Mouse (Mus musculus): Measurements from ENCODE around the gene Nova2. TPM values are rescaled to one million over a fixed set of nuclear protein-coding genes. Genes with fewer than 3 reads are reported as not detected.

Gene Nova2
- not detected for polyA plus RNA-seq (2017; shearing (Covaris generic))

DNA sequence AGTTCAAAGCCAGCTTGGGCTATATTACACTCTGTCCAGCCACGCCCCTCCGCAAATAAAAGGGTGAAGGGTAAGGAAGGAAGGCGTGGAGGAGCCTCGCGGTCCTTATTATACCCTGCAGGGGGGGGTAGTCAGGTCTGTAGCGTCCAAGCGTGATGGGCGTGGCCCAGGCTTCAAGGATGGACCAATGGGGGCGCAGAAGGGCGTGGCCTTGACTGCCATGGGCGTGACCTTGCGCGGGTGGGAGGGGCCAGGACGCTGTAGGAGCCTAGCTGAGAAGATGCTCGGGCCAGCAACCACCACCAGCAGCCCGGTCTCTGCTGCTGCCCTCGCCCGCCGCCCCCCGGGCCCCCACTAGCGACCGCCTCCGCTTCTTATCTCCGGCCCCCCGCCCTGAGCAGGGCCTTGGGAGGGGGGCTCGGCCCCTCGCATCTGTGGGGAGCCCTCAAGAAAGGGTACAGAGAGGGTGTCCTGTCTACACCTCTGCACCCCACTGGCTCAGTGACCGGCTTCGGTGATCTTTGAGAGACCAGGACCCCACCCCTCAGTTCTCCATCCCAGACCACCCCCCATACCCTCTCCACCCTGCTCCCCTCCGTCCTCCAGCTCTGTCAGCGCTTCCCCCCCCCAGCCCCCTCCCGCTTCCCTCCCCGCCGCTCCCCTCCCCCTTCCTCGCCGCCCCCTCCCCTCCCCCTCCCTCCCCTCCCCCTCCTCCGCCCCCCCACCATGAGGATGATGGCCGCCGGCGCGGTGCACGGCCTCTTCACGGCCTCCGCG is at the start of gene Nova2:
Nova2 (plus strand) TSS at position 727 of the 777 bp plus-strand sequence.

DNA sequence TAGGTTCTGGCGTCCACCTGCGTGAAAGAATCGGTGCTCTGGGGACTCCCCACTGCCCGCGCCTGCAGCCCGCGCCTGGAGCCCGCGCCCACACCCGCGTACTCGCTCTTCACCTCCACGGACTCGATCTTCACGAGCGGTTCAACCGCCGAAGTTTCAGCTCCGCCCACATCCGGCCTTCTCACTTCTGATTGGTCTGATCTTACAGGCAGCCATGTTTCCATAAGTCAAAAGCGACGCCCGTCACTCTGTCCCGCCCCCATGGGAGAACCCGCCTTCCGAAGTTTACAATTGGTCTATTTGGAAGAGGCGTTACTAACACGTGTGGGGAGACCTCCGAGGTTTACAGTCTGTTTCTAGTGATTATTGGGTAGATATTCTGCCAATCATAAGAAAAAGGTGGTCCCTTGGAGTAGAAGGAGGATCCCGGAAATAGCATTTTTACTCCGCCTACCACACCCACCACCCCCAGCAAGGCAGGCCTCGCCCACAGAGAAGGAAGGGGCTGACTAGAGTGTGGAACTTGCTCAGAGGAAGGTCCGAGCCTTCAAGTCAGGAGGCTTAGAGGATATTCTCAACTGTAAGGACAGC is 15.4 kb upstream of the Nova2 start, which contains the start of gene Ccdc61:
Ccdc61 (minus strand) TSS at position 175 of the 591 bp plus-strand sequence.

DNA sequence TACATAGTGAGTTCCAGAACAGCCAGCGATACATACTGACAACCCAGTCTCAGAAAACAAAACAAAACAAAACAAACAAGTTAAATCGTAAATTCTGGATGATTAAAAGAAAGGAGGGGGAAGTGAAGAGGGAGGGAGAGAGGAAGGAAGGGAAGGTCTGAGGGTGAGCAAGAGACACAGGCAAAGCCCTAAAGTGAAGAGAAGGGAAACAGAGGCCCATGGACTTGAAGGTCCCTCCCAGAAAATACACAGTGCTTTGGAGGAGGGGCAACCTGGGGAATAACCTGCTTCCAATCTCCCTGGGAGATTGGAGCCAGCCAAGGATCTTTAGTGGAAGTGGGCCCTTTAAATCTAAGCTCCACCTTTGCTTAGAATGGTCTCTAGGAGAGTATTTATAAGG is 61.4 kb downstream of the Nova2 start, which contains the start of gene Nanos2:
Nanos2 (plus strand) TSS at position 301 of the 400 bp plus-strand sequence.

DNA sequence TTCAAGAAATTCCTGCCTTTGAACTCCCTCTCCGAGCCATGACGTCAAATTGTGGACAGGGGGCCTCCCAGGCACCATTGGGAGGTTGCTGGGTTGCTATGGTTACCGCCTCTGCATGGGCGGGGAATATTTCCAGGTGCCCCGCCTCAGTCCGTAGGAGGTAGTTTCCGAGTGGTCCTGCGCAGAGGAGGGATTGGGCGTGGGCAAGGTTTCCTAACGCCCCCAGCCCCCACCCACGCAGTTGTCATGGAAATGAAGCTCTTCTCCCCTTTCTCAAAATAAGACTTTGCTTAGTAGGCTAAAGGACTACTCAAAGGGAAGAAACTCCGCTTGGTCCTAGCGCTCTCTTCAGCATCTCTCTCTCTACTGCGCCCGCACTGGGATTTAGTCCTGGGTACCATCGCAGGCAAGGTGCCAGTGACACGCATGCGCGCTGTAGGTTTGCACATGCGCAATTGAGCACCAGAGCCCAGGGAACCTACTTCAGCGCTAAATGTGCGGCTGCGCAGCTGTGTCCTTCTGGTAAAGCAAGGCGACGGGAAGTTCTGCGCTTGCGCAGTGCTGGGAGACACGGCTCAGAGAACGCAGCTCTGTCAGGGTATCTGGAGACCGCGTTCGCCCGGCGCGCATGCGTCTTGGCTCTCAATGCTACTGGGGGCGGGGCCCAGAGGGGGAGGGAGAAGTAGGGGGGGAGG is 65.1 kb downstream of the Nova2 start, which contains the start of gene Mypop:
Mypop (plus strand) TSS at position 645 of the 695 bp plus-strand sequence.

DNA sequence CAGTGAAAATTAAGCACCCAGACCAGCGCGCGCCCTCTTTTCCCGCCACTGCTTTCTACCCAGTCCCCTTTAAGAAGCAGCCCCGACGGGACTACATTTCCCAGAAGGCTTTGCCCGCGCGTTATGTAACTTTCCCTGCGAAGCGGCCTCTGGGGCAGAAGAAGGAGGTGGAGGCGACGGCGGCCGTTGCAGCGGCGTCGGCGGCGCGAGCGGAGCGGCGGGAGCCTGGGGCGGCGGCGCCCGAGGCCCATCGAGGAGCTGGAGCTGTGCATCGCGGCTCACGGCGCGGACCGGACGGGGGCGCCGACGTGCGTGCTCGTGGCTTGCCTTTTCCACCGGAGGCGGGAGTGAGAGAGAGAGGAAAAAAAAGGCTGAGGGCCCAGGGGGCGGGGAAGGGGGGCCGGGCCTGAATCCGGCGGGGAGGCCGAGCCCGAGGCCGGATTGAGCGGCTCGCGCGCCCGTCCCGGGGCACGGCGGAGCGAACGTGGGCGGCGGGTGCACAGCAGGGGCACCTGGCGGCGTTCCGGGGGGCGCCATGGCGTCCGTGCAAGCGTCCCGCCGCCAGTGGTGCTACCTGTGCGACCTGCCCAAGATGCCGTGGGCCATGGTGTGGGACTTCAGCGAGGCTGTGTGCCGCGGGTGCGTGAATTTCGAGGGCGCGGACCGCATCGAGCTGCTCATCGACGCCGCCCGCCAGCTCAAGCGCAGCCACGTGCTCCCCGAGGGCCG is 78.4 kb downstream of the Nova2 start, which contains the start of gene Irf2bp1:
Irf2bp1 (plus strand) TSS at position 143 of the 729 bp plus-strand sequence.

Other genes starting within 250 kb of the Nova2 start
- not detected for gene Psg20, start 239.7 kb upstream of the Nova2 start, polyA plus RNA-seq (2017; shearing (Covaris generic))
- gene Psg22, start 207.8 kb upstream of the Nova2 start, polyA plus RNA-seq (2017; shearing (Covaris generic)), result not detected
- not detected for gene Psg19, start 127.4 kb upstream of the Nova2 start, polyA plus RNA-seq (2017; shearing (Covaris generic))
- gene Psg17, start 104.3 kb upstream of the Nova2 start, polyA plus RNA-seq (2017; shearing (Covaris generic)), result not detected
- 0.38 TPM for gene Mill2, start 85.9 kb upstream of the Nova2 start, polyA plus RNA-seq (2017; shearing (Covaris generic))
- gene Pglyrp1, start 54.6 kb upstream of the Nova2 start, polyA plus RNA-seq (2017; shearing (Covaris generic)), result 191 TPM
- gene Ccdc61, start 15.5 kb upstream of the Nova2 start, polyA plus RNA-seq (2017; shearing (Covaris generic)), result 46.0 TPM
- gene Nanos2, start 61.5 kb downstream of the Nova2 start, polyA plus RNA-seq (2017; shearing (Covaris generic)), result not detected
- 3.3 TPM for gene Mypop, start 65.4 kb downstream of the Nova2 start, polyA plus RNA-seq (2017; shearing (Covaris generic))
- gene Irf2bp1, start 78.2 kb downstream of the Nova2 start, polyA plus RNA-seq (2017; shearing (Covaris generic)), result 6.5 TPM
- gene Foxa3, start 97.7 kb downstream of the Nova2 start, polyA plus RNA-seq (2017; shearing (Covaris generic)), result not detected
- 23.0 TPM for gene Sympk, start 98.5 kb downstream of the Nova2 start, polyA plus RNA-seq (2017; shearing (Covaris generic))
- gene Rsph6a, start 128.8 kb downstream of the Nova2 start, polyA plus RNA-seq (2017; shearing (Covaris generic)), result not detected
- not detected for gene Dmwd, start 150.3 kb downstream of the Nova2 start, polyA plus RNA-seq (2017; shearing (Covaris generic))
- 1.4 TPM for gene Dmpk, start 158.0 kb downstream of the Nova2 start, polyA plus RNA-seq (2017; shearing (Covaris generic))
- 0.35 TPM for gene Six5, start 168.7 kb downstream of the Nova2 start, polyA plus RNA-seq (2017; shearing (Covaris generic))
- gene Gm4969, start 192.5 kb downstream of the Nova2 start, polyA plus RNA-seq (2017; shearing (Covaris generic)), result not detected
- gene Fbxo46, start 194.0 kb downstream of the Nova2 start, polyA plus RNA-seq (2017; shearing (Covaris generic)), result 36.5 TPM
- gene Qpctl, start 223.4 kb downstream of the Nova2 start, polyA plus RNA-seq (2017; shearing (Covaris generic)), result 14.1 TPM
- gene Snrpd2, start 223.8 kb downstream of the Nova2 start, polyA plus RNA-seq (2017; shearing (Covaris generic)), result 46.5 TPM
- gene Gipr, start 240.2 kb downstream of the Nova2 start, polyA plus RNA-seq (2017; shearing (Covaris generic)), result not detected

Data from inflammation-experienced regulatory T-cells, adult 16 weeks (primary cell).